Mouse (Mus musculus): ENCODE measurements at regions not wholly inside any gene's neighbourhood (a gene's known extent, or its start where the extent isn't known, plus 50 kb on each side); places are given as distances from the start of the nearest gene placed in this dataset.
A peak's percentile ranks its signal among the peaks of the same experiment; 100 is the strongest.

- peak; percentile 6 for DNase-seq (ENCODE audit: extremely low read depth, low read depth)
Measured at GRCm38 (mm10) chr6:78899952-78900351, 431.3 kb upstream of the Reg3g start.

DNA sequence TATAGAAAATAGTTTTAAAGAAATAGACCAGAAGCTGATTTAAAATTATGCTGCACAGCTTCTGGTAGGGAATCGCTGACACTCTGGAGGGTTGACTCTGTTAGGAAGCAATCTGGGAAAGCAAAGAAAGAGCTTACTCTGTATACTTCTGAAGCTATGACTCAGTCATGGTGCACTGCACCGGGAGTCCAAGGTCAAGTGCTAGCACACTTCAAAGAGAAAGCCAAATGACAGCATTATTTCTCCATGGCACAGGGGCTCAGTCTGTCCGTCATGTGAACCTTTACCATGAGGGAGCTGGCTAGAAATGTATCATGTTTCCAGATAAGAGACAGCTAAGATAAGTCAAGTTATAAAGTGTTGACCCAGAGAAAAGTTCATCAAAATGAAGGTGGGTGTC is 424.1 kb upstream of the Reg3g start:
- no peak for DNase-seq (ENCODE audit: extremely low read depth, low read depth)

GRCm38 (mm10) chr6:78863031-78863430 is 394.4 kb upstream of the Reg3g start:
- DNase-seq (ENCODE audit: extremely low read depth, low read depth): no peak

DNA sequence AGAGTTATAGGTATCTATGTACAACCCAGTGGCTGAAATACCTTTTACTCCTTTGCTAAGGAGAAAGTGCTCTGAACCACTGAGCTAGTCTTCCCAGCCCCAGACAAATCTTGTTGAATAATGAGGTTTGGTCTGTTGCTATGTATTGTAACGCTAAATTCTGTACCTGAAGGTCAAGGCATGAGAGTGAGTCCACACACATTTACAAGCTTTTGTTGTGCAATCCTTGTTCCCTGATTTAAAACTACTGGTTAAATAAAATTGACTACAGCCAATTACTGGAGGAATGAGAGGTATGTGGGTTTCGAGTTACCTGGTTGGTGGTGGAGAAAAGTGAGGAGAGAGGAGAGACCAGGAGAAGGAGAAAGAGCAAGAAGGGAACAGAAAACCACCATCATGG is 372.6 kb upstream of the Reg3g start:
- DNase-seq (ENCODE audit: extremely low read depth, low read depth): no peak

GRCm38 (mm10) chr6:78825901-78826629 is 357.4 kb upstream of the Reg3g start:
- no peak for DNase-seq (ENCODE audit: extremely low read depth, low read depth)

DNA sequence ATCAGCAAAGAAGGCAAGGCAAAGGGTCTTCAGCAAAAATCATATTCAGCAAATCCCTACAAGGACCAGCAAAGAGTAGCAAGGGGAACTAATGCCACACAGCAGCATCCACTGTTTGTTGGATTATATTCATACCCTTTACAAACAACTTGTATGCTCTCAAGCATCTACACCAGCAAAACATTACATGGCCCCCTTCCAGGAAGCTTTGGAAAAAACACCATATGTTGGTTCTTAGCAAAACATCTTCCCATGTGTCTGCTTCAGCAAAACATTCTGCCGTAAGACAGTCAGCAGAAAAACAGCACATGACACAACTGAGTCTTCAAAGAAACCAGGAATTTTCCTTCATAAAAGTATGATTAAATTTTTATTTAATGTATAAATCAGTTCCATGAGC is 352.6 kb upstream of the Reg3g start:
- no peak for DNase-seq (ENCODE audit: extremely low read depth, low read depth)

GRCm38 (mm10) chr6:78797013-78797412 is 328.3 kb upstream of the Reg3g start:
- DNase-seq (ENCODE audit: extremely low read depth, low read depth): no peak

GRCm38 (mm10) chr6:78788972-78789371 is 320.3 kb upstream of the Reg3g start:
- DNase-seq (ENCODE audit: extremely low read depth, low read depth): no peak

- DNase-seq (ENCODE audit: extremely low read depth, low read depth): no peak
Measured at GRCm38 (mm10) chr6:78757619-78758018, 288.9 kb upstream of the Reg3g start.

Data from MEL-GATA-1-ER (cell line).